Mouse (Mus musculus) thymus, adult 2 months (tissue): ENCODE measurements at regions not wholly inside any gene's neighbourhood (a gene's known extent, or its start where the extent isn't known, plus 50 kb on each side); places are given as distances from the start of the nearest gene placed in this dataset.

Experiments used
- CTCF ChIP-seq: fragments of 200-500 bp; IDR thresholded peaks from 2 replicates; pipeline ENCODE4 v1.5.1; 2012; ENCODE audit warnings: mild to moderate bottlenecking, control low read depth, low read length, moderate library complexity, borderline replicate concordance; ENCODE audit not compliant: control insufficient read depth, poor library complexity, insufficient read depth; ENCODE audit errors: extremely low read depth
- POLR2A ChIP-seq: fragments of 200-500 bp; IDR thresholded peaks from 2 replicates; pipeline ENCODE4 v1.6.1; 2012; ENCODE audit warnings: mild to moderate bottlenecking, low read length, control low read depth, moderate library complexity; ENCODE audit not compliant: control insufficient read depth, poor library complexity, insufficient read depth; ENCODE audit errors: extremely low read depth

DNA sequence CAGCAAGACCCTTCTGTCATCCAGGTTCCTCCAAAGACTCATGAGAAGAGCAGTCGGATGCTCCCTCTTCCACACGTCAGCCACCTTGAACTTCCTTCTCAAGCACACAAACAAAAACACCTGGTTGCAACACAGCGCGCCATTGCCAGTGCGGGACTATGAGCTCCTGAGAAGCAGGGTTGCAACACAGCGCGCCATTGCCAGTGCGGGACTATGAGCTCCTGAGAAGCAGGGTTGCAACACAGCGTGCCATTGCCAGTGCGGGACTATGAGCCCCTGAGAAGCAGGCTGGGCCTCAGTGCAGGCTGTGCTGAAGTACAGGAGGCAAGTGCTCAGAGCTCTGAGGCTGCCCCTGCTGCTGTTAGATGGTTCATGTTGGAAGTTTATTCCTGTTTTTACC, 140.0 kb downstream of the Gm12728 start:
- no peak for TF ChIP-seq POLR2A
- TF ChIP-seq CTCF: no peak
